Mouse (Mus musculus) small intestine, adult 2 months (tissue): ENCODE results near the gene Inpp5k.

Experiments used
- CTCF ChIP-seq: fragments of 200-500 bp; IDR thresholded peaks from 2 replicates; pipeline ENCODE4 v1.5.1; 2012; ENCODE audit warnings: low read depth, mild to moderate bottlenecking, control low read depth, inconsistent platforms, low read length, moderate library complexity, mixed read lengths; ENCODE audit not compliant: insufficient replicate concordance, insufficient read length; ENCODE audit errors: extremely low read depth
- POLR2A ChIP-seq: fragments of 200-500 bp; IDR thresholded peaks from 2 replicates; pipeline ENCODE4 v1.6.1; 2012; ENCODE audit warnings: low read depth, mild to moderate bottlenecking, control low read depth, inconsistent platforms, low read length, moderate library complexity

GRCm38 (mm10) chr11:75585978-75586377 lies 44.8 kb upstream of the Inpp5k start:
- TF ChIP-seq CTCF: no peak
- TF ChIP-seq POLR2A: no peak
